Mouse (Mus musculus): ENCODE measurements around the gene Samd1. TPM values are rescaled to one million over a fixed set of nuclear protein-coding genes. Genes with fewer than 3 reads are reported as not detected.
A peak's percentile ranks its signal among the peaks of the same experiment; 100 is the strongest.

Samd1 gene
- polyA plus RNA-seq, 1 experiment from 2014 or later, result 15.4 TPM

DNA sequence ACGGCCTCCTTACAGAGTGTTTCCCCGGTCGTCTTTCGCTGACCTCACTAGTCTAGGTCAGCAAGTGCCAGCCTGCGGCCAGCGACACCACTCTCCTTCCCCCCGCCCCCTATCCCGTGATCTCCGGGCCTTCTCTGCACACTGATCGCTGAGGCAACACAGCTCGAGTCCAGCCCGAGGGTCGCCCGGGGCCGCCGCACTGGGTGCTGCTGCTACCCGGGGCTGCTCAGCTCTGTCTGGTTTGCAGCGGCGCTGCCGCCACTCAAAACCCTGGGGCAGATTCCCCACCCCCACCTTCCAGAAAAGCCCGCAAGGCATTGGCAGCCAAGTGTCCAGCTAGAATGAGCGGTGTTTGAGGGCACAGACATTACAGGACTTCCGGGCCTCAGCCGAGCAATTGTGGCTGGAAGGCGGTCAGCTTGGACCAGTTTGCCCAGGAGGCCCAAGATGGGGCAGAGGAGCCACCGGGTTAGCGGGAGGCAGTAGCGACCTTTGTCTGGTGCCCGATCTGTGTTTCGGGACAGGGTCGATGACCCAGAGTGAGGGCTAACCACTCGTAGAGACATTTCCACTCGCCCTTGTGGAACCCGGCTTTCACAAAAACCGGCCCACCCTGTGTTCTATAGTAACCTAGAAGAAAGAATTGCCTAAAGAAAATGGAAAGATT lies 15.2 kb downstream of the Samd1 start:
- 13% methylated on average over 35 of the region's 35 CpGs for WGBS
- Histone ChIP-seq H3K27ac (ENCODE audit: low read depth) (no peak overlapping the region), H3K9ac (ENCODE audit: low read length) (no peak overlapping the region), H3K4me3 (ENCODE audit: low read depth, low read length) (peak overlapping the region; percentile 36), H3K36me3 (ENCODE audit: control insufficient read depth, insufficient read depth, low read length) (no peaks in the 10 kb centered on the region), H3K4me2 (ENCODE audit: low read length) (peak overlapping the region; percentile 74), H3K27me3 (replicated peaks; ENCODE audit: control insufficient read depth, insufficient read depth, low read length) (peaks cover 36% of the 10 kb centered on the region), H3K4me1 (replicated peaks; ENCODE audit: control insufficient read depth, insufficient read depth, low read length) (peaks cover 22% of the 10 kb centered on the region), H3K9me3 (ENCODE audit: control insufficient read depth, low read length) (no peaks in the 10 kb centered on the region; the same call in 1 of the 2 replicates)
- DNase-seq (ENCODE audit: low spot score) (peak; percentile 65), ATAC-seq (replicated peaks; ENCODE audit: low FRiP score, low TSS enrichment, low read depth) (0 out of 2 replicates have a peak, but pooled peaks have one; percentile 13)

DNA sequence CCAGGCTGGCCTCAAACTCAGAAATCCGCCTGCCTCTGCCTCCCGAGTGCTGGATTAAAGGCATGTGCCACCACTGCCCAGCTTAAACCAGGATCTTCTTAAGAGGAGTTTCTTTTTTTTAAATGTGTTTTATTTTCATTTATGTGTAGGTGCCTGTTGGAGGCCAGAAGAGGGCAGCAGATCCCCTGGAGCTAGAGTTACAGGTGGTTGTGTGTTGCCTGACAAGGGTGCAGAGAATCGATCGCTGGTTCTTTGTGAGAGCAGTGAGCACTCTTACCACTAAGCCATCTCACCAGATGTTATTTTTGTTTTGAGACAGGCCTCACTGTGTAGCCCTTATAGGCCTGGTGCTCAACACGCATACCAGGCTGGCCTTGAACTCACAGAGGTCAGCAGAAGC lies 18.4 kb downstream of the Samd1 start:
- Histone ChIP-seq H3K27ac (ENCODE audit: low read depth) (no peak overlapping the region), H3K4me3 (ENCODE audit: low read depth, low read length) (no peak overlapping the region), H3K9ac (ENCODE audit: low read length) (no peak overlapping the region), H3K36me3 (ENCODE audit: control insufficient read depth, insufficient read depth, low read length) (no peaks in the 10 kb centered on the region), H3K4me1 (replicated peaks; ENCODE audit: control insufficient read depth, insufficient read depth, low read length) (peaks cover 14% of the 10 kb centered on the region), H3K9me3 (ENCODE audit: control insufficient read depth, low read length) (no peaks in the 10 kb centered on the region; the same call in 1 of the 2 replicates), H3K4me2 (ENCODE audit: low read length) (no peak overlapping the region), H3K27me3 (replicated peaks; ENCODE audit: control insufficient read depth, insufficient read depth, low read length) (peaks cover 27% of the 10 kb centered on the region)
- DNase-seq (ENCODE audit: low spot score), result no peak
- ATAC-seq (replicated peaks; ENCODE audit: low FRiP score, low TSS enrichment, low read depth), result no peak
- WGBS, result 89% methylated on average over 5 of the region's 5 CpGs

DNA sequence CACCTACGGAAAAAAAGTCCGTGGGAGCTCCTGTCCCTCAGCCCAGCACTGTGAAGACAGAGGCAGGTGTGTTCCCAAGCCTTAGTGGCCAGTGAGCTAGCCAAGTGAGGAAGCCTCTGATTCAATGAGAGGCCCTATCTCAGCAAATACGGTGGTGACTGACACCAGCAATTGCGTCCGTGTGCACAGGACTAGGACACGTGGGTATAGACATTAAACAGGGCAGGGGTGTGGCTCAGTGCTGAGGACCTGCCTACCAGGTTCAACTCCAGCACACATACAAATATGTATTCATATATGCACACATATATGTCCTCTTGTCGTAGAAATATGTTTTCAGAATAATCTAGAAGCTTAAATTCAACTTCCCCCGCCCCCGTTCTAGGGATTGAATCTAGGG lies 22.3 kb downstream of the Samd1 start:
- H3K27me3 ChIP-seq (replicated peaks; ENCODE audit: control insufficient read depth, insufficient read depth, low read length), result no peaks in the 10 kb centered on the region

DNA sequence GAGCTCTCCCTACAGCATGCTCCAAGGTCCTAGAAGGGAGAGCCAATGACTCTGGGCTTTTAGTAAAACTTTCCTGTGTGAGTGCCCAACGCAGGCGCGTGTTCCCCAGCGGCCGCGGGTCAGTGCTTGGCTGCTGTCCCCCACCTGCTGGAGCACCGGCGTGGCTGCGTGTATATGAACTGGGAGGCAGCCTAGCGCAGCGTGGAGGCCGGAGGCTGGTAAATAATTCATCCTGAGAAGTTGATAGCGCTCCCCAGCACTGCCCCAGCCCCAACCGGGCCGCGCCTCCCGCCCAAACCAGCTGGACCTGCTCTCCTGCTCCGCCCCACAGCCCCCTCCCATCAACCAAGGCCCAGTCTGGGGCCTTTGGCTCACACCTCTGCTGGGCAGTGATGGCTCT lies 23.6 kb downstream of the Samd1 start, which contains the start of gene Palm3:
Gene Palm3 (plus strand): TSS at position 376 of the 400 bp plus-strand sequence.
- Histone ChIP-seq H3K4me3 (ENCODE audit: low read depth, low read length) (peak within 1 kb of the TSS; percentile 25), H3K9me3 (ENCODE audit: control insufficient read depth, low read length) (no peaks in the 10 kb centered on the region)
- DNase-seq (ENCODE audit: low spot score), result peak; percentile 77

More for the DNA sequence above, 22.3 kb downstream of the Samd1 start:
- H3K9ac ChIP-seq (ENCODE audit: low read length), result no peak overlapping the region
- H3K4me2 ChIP-seq (ENCODE audit: low read length), result no peak overlapping the region
- no peaks in the 10 kb centered on the region for H3K36me3 ChIP-seq (ENCODE audit: control insufficient read depth, insufficient read depth, low read length)
- no peak overlapping the region for H3K4me3 ChIP-seq (ENCODE audit: low read depth, low read length)
- no peaks in the 10 kb centered on the region; the same call in 1 of the 2 replicates for H3K9me3 ChIP-seq (ENCODE audit: control insufficient read depth, low read length)
- no peak overlapping the region for H3K27ac ChIP-seq (ENCODE audit: low read depth)
- H3K4me1 ChIP-seq (replicated peaks; ENCODE audit: control insufficient read depth, insufficient read depth, low read length), result peaks cover 18% of the 10 kb centered on the region
- ATAC-seq (replicated peaks; ENCODE audit: low FRiP score, low TSS enrichment, low read depth), result no peak
- DNase-seq (ENCODE audit: low spot score), result no peak
- WGBS, result 66% methylated on average over 9 of the region's 9 CpGs

DNA sequence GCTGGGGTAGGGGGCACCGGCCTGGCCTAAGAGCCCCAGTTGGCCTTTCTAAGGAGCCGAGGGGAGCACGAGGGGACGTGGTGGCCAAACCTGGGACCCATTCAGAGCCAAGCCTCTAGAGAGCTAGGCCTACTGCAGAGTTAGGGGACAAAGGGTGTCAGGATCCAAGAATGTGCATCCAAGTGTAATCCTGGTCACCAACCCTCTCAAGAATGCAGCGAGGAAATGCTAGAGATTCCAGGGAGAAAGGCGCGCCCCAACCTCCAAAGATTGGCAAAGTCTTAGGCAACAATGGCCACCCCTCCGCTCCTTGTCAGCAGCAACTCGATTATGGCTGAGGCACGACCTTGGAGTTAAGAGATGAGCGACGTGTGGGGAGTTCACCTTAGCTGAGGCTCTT lies 24.1 kb downstream of the Samd1 start:
- H3K9me3 ChIP-seq (ENCODE audit: control insufficient read depth, low read length), result no peaks in the 10 kb centered on the region
- peak overlapping the region; percentile 16; the same call in 1 of the 2 replicates for H3K9ac ChIP-seq (ENCODE audit: low read length)
- H3K4me1 ChIP-seq (replicated peaks; ENCODE audit: control insufficient read depth, insufficient read depth, low read length), result peaks cover 31% of the 10 kb centered on the region
- H3K4me3 ChIP-seq (ENCODE audit: low read depth, low read length), result peak overlapping the region; percentile 25
- DNase-seq (ENCODE audit: low spot score) (no peak), ATAC-seq (replicated peaks; ENCODE audit: low FRiP score, low TSS enrichment, low read depth) (no peak; the same call in 1 of the 2 replicates)
- H3K36me3 ChIP-seq (ENCODE audit: control insufficient read depth, insufficient read depth, low read length), result no peaks in the 10 kb centered on the region
- 36% methylated on average over 12 of the region's 12 CpGs for WGBS
- no peak overlapping the region for H3K27ac ChIP-seq (ENCODE audit: low read depth)
- peak overlapping the region; percentile 40 for H3K4me2 ChIP-seq (ENCODE audit: low read length)
- peaks cover 9% of the 10 kb centered on the region; the same call in 1 of the 2 replicates for H3K27me3 ChIP-seq (replicated peaks; ENCODE audit: control insufficient read depth, insufficient read depth, low read length)

More for the DNA sequence above, 23.6 kb downstream of the Samd1 start, which contains the start of gene Palm3:
- Histone ChIP-seq H3K27ac (ENCODE audit: low read depth) (no peak within 1 kb of the TSS), H3K36me3 (ENCODE audit: control insufficient read depth, insufficient read depth, low read length) (no peaks in the 10 kb centered on the region), H3K4me1 (replicated peaks; ENCODE audit: control insufficient read depth, insufficient read depth, low read length) (peaks cover 27% of the 10 kb centered on the region), H3K4me2 (ENCODE audit: low read length) (peak within 1 kb of the TSS; percentile 40), H3K9ac (ENCODE audit: low read length) (peak within 1 kb of the TSS; percentile 16; the same call in 1 of the 2 replicates), H3K27me3 (replicated peaks; ENCODE audit: control insufficient read depth, insufficient read depth, low read length) (peaks cover 5% of the 10 kb centered on the region; the same call in 1 of the 2 replicates)
- 6% methylated on average over 18 of the region's 18 CpGs for WGBS
- ATAC-seq (replicated peaks; ENCODE audit: low FRiP score, low TSS enrichment, low read depth), result peak; percentile 57

DNA sequence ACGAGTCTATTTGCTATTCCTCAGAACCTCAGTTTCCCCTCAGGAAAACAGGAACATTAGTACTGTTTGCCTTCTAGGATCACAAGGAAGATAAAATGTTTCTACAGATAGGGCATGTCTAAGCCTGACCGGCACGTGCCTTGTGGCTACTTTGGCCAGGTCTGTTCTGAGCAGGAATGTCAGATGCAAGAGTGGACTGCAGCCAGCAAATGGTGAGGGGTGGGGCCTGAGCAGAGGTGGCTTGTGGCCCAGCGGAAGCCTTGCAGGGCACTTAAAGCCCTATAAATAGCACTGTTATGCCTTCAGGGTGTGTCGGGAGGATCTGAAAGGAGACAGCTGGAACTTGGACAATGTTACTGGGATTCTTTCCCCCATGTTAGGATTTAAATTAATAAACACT lies 25.6 kb downstream of the Samd1 start:
- Histone ChIP-seq H3K4me3 (ENCODE audit: low read depth, low read length) (0 out of 2 replicates have a peak overlapping the region, but pooled peaks have one; percentile 6), H3K9me3 (ENCODE audit: control insufficient read depth, low read length) (no peaks in the 10 kb centered on the region), H3K4me2 (ENCODE audit: low read length) (peak overlapping the region; percentile 40), H3K4me1 (replicated peaks; ENCODE audit: control insufficient read depth, insufficient read depth, low read length) (peaks cover 33% of the 10 kb centered on the region), H3K9ac (ENCODE audit: low read length) (no peak overlapping the region), H3K27me3 (replicated peaks; ENCODE audit: control insufficient read depth, insufficient read depth, low read length) (peaks cover 10% of the 10 kb centered on the region; the same call in 1 of the 2 replicates), H3K36me3 (ENCODE audit: control insufficient read depth, insufficient read depth, low read length) (no peaks in the 10 kb centered on the region), H3K27ac (ENCODE audit: low read depth) (0 out of 2 replicates have a peak overlapping the region, but pooled peaks have one; percentile 22)
- 6% methylated on average over 5 of the region's 5 CpGs for WGBS
- DNase-seq (ENCODE audit: low spot score) (no peak), ATAC-seq (replicated peaks; ENCODE audit: low FRiP score, low TSS enrichment, low read depth) (no peak; the same call in 1 of the 2 replicates)

DNA sequence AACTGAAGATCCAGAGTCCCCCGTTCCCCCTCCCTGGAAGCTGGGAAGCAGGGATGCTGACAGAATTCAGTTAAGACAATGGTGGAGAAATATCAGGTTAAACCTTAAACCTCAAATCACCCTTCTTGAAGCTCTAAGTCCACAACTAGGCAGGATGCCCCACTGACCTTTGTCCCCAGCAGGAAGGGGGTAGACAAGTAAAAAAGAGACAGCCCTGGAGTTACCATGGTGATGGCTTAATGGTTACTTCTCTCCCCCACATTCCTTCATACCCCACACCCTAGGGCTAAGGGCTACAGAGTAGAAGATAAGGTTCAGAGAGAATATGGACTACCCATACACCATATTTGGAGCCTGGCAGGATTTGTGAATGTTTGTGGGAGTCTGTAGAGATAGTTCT lies 26.2 kb downstream of the Samd1 start:
- H3K9me3 ChIP-seq (ENCODE audit: control insufficient read depth, low read length), result no peaks in the 10 kb centered on the region
- H3K4me1 ChIP-seq (replicated peaks; ENCODE audit: control insufficient read depth, insufficient read depth, low read length), result peaks cover 33% of the 10 kb centered on the region
- H3K4me3 ChIP-seq (ENCODE audit: low read depth, low read length), result no peak overlapping the region
- no peak overlapping the region for H3K27ac ChIP-seq (ENCODE audit: low read depth)
- no peak overlapping the region for H3K9ac ChIP-seq (ENCODE audit: low read length)
- ATAC-seq (replicated peaks; ENCODE audit: low FRiP score, low TSS enrichment, low read depth), result 0 out of 2 replicates have a peak, but pooled peaks have one; percentile 29
- WGBS, result 58% methylated on average over 1 of the region's 1 CpGs
- H3K4me2 ChIP-seq (ENCODE audit: low read length), result peak overlapping the region; percentile 40
- H3K27me3 ChIP-seq (replicated peaks; ENCODE audit: control insufficient read depth, insufficient read depth, low read length), result peaks cover 10% of the 10 kb centered on the region; the same call in 1 of the 2 replicates
- H3K36me3 ChIP-seq (ENCODE audit: control insufficient read depth, insufficient read depth, low read length), result no peaks in the 10 kb centered on the region
- DNase-seq (ENCODE audit: low spot score), result no peak

DNA sequence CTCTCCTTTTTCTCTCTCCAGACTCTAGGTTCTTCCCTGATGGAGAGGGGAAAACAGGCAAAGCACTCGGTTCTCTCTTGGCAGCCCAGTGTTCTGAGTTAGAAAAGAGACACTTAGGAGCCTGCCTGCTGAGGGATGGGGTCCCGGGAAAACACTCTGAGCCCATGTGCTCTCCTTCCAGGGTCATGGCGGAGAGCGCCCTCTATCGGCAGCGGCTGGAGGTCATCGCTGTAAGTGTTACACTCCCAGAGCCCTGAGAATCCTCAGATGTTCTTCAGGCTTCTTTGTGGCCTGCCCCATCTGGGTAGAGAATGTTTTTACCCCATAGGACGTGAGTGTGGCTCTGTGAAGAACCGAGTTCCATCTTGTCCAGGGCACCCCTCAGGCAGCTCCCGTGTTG lies 26.7 kb downstream of the Samd1 start:
- 19% methylated on average over 10 of the region's 10 CpGs for WGBS
- no peaks in the 10 kb centered on the region for H3K9me3 ChIP-seq (ENCODE audit: control insufficient read depth, low read length)
- no peaks in the 10 kb centered on the region for H3K36me3 ChIP-seq (ENCODE audit: control insufficient read depth, insufficient read depth, low read length)
- no peak for ATAC-seq (replicated peaks; ENCODE audit: low FRiP score, low TSS enrichment, low read depth)
- DNase-seq (ENCODE audit: low spot score), result peak; percentile 80
- no peak overlapping the region for H3K4me3 ChIP-seq (ENCODE audit: low read depth, low read length)
- peak overlapping the region; percentile 40; the same call in 1 of the 2 replicates for H3K4me2 ChIP-seq (ENCODE audit: low read length)
- H3K27me3 ChIP-seq (replicated peaks; ENCODE audit: control insufficient read depth, insufficient read depth, low read length), result peaks cover 10% of the 10 kb centered on the region; the same call in 1 of the 2 replicates
- H3K27ac ChIP-seq (ENCODE audit: low read depth), result no peak overlapping the region
- peaks cover 33% of the 10 kb centered on the region for H3K4me1 ChIP-seq (replicated peaks; ENCODE audit: control insufficient read depth, insufficient read depth, low read length)
- no peak overlapping the region for H3K9ac ChIP-seq (ENCODE audit: low read length)

All from intestine, embryonic 14.5 days (tissue).